Mouse (Mus musculus) limb, embryonic 12.5 days (tissue): Measurements from ENCODE around the gene Smyd4. TPM values are rescaled to one million over a fixed set of nuclear protein-coding genes. Genes with fewer than 3 reads are reported as not detected.

Source experiments
- ATAC-seq: fragments of 200-750 bp; cut with Nextera tagmentation; 2 replicates; pipeline ENCODE4 v1.8.0; 2017; ENCODE audit warnings: low read depth, moderate TSS enrichment; ENCODE audit not compliant: insufficient number of reproducible peaks, insufficient read depth, low FRiP score, low TSS enrichment
- H3K27ac ChIP-seq: fragments of 300-500 bp; sonication (generic); 2 replicates; pipeline ENCODE4 v1.5.1; 2016; ENCODE audit warnings: mild to moderate bottlenecking, moderate library complexity
- H3K27me3 ChIP-seq: fragments of 300-500 bp; sonication (generic); 2 replicates; pipeline ENCODE4 v1.6.1; 2016; ENCODE audit warnings: mild to moderate bottlenecking, moderate library complexity
- H3K36me3 ChIP-seq: fragments of 300-500 bp; sonication (generic); 2 replicates; pipeline ENCODE4 v1.6.1; 2016; ENCODE audit warnings: mild to moderate bottlenecking, moderate library complexity
- H3K4me1 ChIP-seq: fragments of 300-500 bp; sonication (generic); replicated peaks from 2 replicates; pipeline ENCODE4 v1.6.1; 2016
- H3K4me2 ChIP-seq: fragments of 300-500 bp; sonication (generic); 2 replicates; pipeline ENCODE4 v1.6.1; 2016; ENCODE audit warnings: mild to moderate bottlenecking, moderate library complexity
- H3K4me3 ChIP-seq: fragments of 300-500 bp; sonication (generic); replicated peaks from 2 replicates; pipeline ENCODE4 v1.5.1; 2016; ENCODE audit warnings: mild to moderate bottlenecking
- H3K9ac ChIP-seq: fragments of 300-500 bp; sonication (generic); replicated peaks from 2 replicates; pipeline ENCODE4 v1.6.1; 2016; ENCODE audit warnings: mild to moderate bottlenecking, moderate library complexity
- H3K9me3 ChIP-seq: fragments of 300-500 bp; sonication (generic); 2 replicates; pipeline ENCODE4 v1.6.1; 2016; ENCODE audit warnings: mild to moderate bottlenecking, moderate library complexity
- WGBS: fragments of 180-500 bp; shearing (Covaris S2); methylation state at CpG from one replicate; pipeline ENCODE4 v1.1.7; 2016; 5-methylcytosine and 5-hydroxymethylcytosine counted together
- polyA plus RNA-seq: library from polyadenylated mRNA; unstranded; fragments of >200 nt; fragmentation: Nextera tagmentation; extraction: Ambion mirVana; gene quantifications from 2 replicates; pipeline ENCODE4 v1.2.1, GENCODE M21; 2016

Gene Smyd4
- polyA plus RNA-seq: 20.4 and 22.7 TPM in 2 replicates

- peak within 1 kb of the TSS; percentile 75 for H3K27ac ChIP-seq
- peak within 1 kb of the TSS; percentile 79 for H3K9ac ChIP-seq
- H3K27me3 ChIP-seq: no peaks in the 10 kb centered on the region
- H3K4me1 ChIP-seq: peaks cover 18% of the 10 kb centered on the region
- H3K4me2 ChIP-seq: peak within 1 kb of the TSS; percentile 83
- H3K9me3 ChIP-seq: no peaks in the 10 kb centered on the region
- H3K36me3 ChIP-seq: peaks cover 6% of the 10 kb centered on the region
- peak; percentile 100 for ATAC-seq
- under 1% methylated on average over 56 of the region's 56 CpGs for WGBS
- H3K4me3 ChIP-seq: peak within 1 kb of the TSS; percentile 70
These were observed at the start of gene Smyd4, which contains the start of gene Rpa1 for GRCm38 (mm10) chr11:75348199-75348889. Smyd4 (plus strand) TSS chr11:75348433. Rpa1 (minus strand) TSS chr11:75348324.

GRCm38 (mm10) chr11:75298491-75298890 is 49.7 kb upstream of the Smyd4 start:
- Histone ChIP-seq H3K36me3 (peaks cover 43% of the 10 kb centered on the region), H3K27ac (no peak overlapping the region), H3K9ac (no peak overlapping the region), H3K4me1 (peaks cover 21% of the 10 kb centered on the region), H3K4me2 (no peak overlapping the region), H3K4me3 (no peak overlapping the region), H3K9me3 (no peaks in the 10 kb centered on the region), H3K27me3 (peaks cover 13% of the 10 kb centered on the region)
- 55% methylated on average over 11 of the region's 11 CpGs for WGBS
- no peak for ATAC-seq

GRCm38 (mm10) chr11:75299786-75300185 is 48.4 kb upstream of the Smyd4 start:
- Histone ChIP-seq H3K36me3 (peaks cover 47% of the 10 kb centered on the region), H3K27me3 (peaks cover 2% of the 10 kb centered on the region; the same call in 1 of the 2 replicates), H3K4me2 (no peak overlapping the region), H3K9ac (no peak overlapping the region), H3K4me1 (peaks cover 9% of the 10 kb centered on the region), H3K4me3 (no peak overlapping the region), H3K9me3 (no peaks in the 10 kb centered on the region), H3K27ac (no peak overlapping the region)
- WGBS: 84% methylated on average over 10 of the region's 10 CpGs
- ATAC-seq: no peak

- Histone ChIP-seq H3K27ac (no peak overlapping the region), H3K9ac (no peak overlapping the region), H3K4me1 (peaks cover 9% of the 10 kb centered on the region), H3K36me3 (peaks cover 59% of the 10 kb centered on the region), H3K27me3 (no peaks in the 10 kb centered on the region), H3K9me3 (no peaks in the 10 kb centered on the region), H3K4me3 (no peak overlapping the region), H3K4me2 (no peak overlapping the region)
- ATAC-seq: no peak
- 88% methylated on average over 9 of the region's 9 CpGs for WGBS
These were observed 47.3 kb upstream of the Smyd4 start for GRCm38 (mm10) chr11:75300954-75301353.

DNA sequence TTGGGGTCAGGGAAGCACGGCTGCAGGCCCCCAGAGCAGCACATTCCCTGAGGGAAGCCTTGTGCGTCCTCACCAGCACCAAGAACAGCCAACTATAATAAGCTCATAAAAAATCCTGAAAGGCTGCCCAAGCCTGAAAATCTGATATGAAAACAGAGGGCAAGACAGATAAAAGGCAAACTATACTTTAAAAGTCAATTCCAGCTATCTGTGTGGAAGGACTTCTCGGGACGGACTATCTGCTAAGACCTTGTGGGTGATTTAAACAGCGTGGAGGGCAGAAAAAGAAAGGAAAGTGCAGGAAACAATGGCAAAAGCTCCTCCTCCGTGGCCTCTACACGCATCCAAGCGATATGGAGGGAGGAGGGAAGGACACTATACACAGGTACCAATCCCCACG is 43.4 kb upstream of the Smyd4 start:
- no peaks in the 10 kb centered on the region for H3K4me1 ChIP-seq
- no peak overlapping the region for H3K9ac ChIP-seq
- H3K9me3 ChIP-seq: no peaks in the 10 kb centered on the region
- 83% methylated on average over 9 of the region's 9 CpGs for WGBS
- H3K27me3 ChIP-seq: no peaks in the 10 kb centered on the region
- no peak overlapping the region for H3K4me2 ChIP-seq
- H3K36me3 ChIP-seq: peaks cover 89% of the 10 kb centered on the region
- ATAC-seq: no peak
- H3K4me3 ChIP-seq: no peak overlapping the region
- H3K27ac ChIP-seq: no peak overlapping the region

- no peak for ATAC-seq
- H3K9me3 ChIP-seq: no peaks in the 10 kb centered on the region
- H3K36me3 ChIP-seq: peaks cover 89% of the 10 kb centered on the region
- 92% methylated on average over 4 of the region's 4 CpGs for WGBS
- no peak overlapping the region for H3K9ac ChIP-seq
- no peak overlapping the region for H3K4me3 ChIP-seq
- H3K27me3 ChIP-seq: no peaks in the 10 kb centered on the region
- no peak overlapping the region for H3K4me2 ChIP-seq
- no peaks in the 10 kb centered on the region for H3K4me1 ChIP-seq
- H3K27ac ChIP-seq: no peak overlapping the region
These were observed 39.6 kb upstream of the Smyd4 start for GRCm38 (mm10) chr11:75308650-75309049.

- H3K27me3 ChIP-seq: no peaks in the 10 kb centered on the region
- no peak for ATAC-seq
- no peaks in the 10 kb centered on the region for H3K9me3 ChIP-seq
- no peaks in the 10 kb centered on the region for H3K4me1 ChIP-seq
- H3K4me3 ChIP-seq: no peak overlapping the region
- no peak overlapping the region for H3K27ac ChIP-seq
- H3K36me3 ChIP-seq: peaks cover 93% of the 10 kb centered on the region
- H3K4me2 ChIP-seq: no peak overlapping the region
- no peak overlapping the region for H3K9ac ChIP-seq
- 74% methylated on average over 8 of the region's 8 CpGs for WGBS
These were observed 37.4 kb upstream of the Smyd4 start for GRCm38 (mm10) chr11:75310813-75311212.

DNA sequence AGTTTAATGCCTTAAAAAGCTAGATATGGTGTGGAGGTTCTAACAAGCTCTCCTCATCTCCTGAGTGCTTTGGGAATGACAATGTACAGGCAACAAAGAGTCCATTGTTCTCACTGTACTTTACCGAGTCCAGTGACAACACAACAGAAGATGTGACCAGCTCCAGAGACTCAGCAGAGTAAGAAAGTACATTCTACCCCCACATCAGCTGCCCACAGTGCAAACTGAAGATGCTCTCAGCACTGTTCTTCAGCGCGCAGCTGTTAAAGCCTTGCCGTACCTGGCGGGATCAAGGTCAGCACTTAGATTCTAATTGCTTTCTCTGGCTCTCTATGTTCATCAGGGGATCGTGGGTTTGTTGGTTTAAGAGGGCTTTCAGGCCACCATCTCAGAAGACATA is 36.5 kb upstream of the Smyd4 start:
- no peak overlapping the region for H3K9ac ChIP-seq
- H3K27ac ChIP-seq: no peak overlapping the region
- H3K9me3 ChIP-seq: no peaks in the 10 kb centered on the region
- no peak overlapping the region for H3K4me2 ChIP-seq
- H3K4me1 ChIP-seq: no peaks in the 10 kb centered on the region
- H3K36me3 ChIP-seq: peaks cover 93% of the 10 kb centered on the region
- no peak overlapping the region for H3K4me3 ChIP-seq
- 95% methylated on average over 6 of the region's 6 CpGs for WGBS
- H3K27me3 ChIP-seq: no peaks in the 10 kb centered on the region
- ATAC-seq: no peak

DNA sequence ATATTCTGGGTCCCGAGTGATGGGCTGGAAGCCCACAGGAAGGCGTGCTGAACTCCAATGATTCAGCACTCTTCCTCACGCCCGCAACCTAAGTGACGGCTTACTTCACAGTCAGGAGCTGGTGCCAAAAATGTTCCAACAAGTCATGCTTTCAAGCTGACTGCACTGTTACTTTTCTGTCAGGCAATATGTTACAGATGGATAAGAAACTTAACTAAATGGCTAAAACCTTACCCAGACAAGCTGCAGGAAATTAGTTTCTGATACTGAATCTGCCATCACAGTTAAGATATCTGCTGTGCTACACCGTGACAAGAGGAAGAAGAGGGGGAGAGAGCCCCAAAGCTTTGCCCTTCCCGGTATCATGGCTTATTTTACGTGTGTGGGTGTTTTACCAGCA is 34.4 kb upstream of the Smyd4 start:
- H3K9me3 ChIP-seq: no peaks in the 10 kb centered on the region
- H3K36me3 ChIP-seq: peaks cover 85% of the 10 kb centered on the region
- H3K4me2 ChIP-seq: no peak overlapping the region
- WGBS: 90% methylated on average over 8 of the region's 8 CpGs
- no peak overlapping the region for H3K4me3 ChIP-seq
- H3K9ac ChIP-seq: no peak overlapping the region
- no peaks in the 10 kb centered on the region for H3K27me3 ChIP-seq
- no peaks in the 10 kb centered on the region for H3K4me1 ChIP-seq
- no peak for ATAC-seq
- H3K27ac ChIP-seq: no peak overlapping the region

DNA sequence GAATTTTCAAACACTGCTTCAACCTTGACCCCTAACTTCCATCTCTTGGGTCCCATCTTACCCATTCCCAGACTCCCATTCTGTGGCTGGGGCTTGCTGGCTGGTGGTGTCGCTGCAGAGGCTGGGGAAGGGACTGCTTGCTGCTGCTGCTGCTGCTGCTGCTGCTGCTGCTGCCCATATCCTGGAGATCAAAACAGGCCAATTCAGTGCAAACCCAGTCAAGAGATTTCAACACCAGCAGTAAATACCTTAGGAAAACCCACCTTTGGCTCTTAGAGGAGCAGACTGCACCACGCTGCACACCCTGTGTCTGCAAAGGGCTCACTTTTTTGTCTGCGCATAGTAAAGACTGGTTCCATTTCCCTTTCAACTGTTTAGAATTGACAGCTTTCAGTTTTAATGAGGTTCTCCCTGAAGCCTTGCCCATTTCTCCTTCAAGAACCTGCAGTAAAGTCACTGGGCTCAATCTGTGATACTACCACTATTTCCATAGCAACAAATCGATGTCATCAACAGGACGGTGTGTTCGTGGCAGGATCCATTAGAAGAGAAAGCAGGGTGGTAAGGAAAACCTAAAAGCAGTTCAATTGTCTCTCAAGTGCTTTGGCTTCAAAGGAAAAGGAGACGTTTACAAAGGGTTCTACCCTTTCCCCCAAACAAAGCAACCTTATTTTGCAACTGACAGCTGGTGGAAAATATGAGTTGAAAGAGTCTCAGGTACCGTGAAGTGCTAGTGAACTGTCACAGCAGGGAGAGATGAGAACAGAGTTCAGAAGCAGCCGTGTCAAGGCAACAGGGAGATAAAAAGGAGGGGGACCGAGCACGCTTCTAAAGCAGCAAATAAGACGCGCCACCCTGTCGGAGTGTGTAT is 29.6 kb upstream of the Smyd4 start:
- WGBS: 65% methylated on average over 14 of the region's 14 CpGs
- Histone ChIP-seq H3K4me2 (no peak overlapping the region), H3K27ac (no peak overlapping the region), H3K9ac (no peak overlapping the region), H3K27me3 (no peaks in the 10 kb centered on the region), H3K4me1 (peaks cover 10% of the 10 kb centered on the region; the same call in 1 of the 2 replicates), H3K4me3 (no peak overlapping the region), H3K36me3 (peaks cover 45% of the 10 kb centered on the region), H3K9me3 (no peaks in the 10 kb centered on the region)
- ATAC-seq: no peak

DNA sequence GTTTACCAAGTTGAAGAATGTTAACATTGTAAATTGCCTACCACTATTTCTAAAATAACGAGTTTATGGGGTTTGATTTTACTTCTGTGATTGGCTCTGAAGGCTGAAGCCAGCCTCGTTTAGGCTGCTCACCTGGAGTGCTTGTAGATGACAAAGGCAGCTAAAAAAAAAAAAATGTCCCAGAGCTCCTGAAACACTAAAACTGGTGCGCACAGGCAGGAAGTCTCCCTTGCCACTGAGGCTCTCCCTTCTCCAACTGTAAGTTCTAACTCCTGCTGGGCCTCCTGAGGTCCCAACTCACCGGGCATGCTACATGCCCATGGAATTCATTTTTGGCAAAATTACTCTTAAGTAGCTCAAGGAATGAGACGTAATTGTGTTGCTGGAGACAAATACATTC is 29.0 kb upstream of the Smyd4 start:
- Histone ChIP-seq H3K4me1 (peaks cover 10% of the 10 kb centered on the region; the same call in 1 of the 2 replicates), H3K4me3 (no peak overlapping the region), H3K36me3 (peaks cover 42% of the 10 kb centered on the region), H3K27me3 (no peaks in the 10 kb centered on the region), H3K27ac (no peak overlapping the region), H3K9ac (no peak overlapping the region), H3K9me3 (no peaks in the 10 kb centered on the region), H3K4me2 (no peak overlapping the region)
- ATAC-seq: no peak
- WGBS: 60% methylated on average over 5 of the region's 5 CpGs
